In the genomic region with DNA sequence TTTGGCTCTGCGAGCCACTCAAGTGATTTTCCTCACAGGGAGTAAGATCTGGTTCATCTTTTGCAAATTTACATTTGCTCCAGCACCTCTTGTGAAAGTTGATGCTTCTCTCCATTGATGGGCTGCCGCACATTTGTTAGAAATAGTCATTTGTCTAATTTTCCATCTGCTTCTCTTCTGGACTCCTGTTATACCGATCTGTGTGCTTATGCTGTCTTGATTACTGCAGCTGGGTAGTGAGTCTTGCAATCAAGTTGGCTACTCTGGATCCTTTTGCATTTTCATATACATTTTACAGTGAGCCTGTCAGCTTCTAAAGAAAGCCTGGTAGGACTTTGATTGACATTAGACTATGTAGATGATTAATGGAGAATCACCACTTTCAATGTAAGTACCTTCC, we compare ENCODE assay signal across 26 mouse cellular contexts. TPM values are rescaled to one million over a fixed set of nuclear protein-coding genes. Genes with fewer than 3 reads are reported as not detected.
DNase-seq lines count a peak whose midpoint lies in the region; ATAC-seq and TF ChIP-seq lines count a peak whose summit lies in the region.
"Had no signal": no experiment of that assay in that cellular context is flagged by ENCODE, and none has a peak within 500 bp of the region (broad histone marks: within the 10 kb centered on the region; RNA-seq: fewer than 3 reads in every experiment).

No protein-coding gene starts in this region.

- H3K4me2 ChIP-seq in forebrain, postnatal 0 days (ENCODE audit: low read depth): no peak overlapping the region
- H3K4me2 ChIP-seq in forebrain, embryonic 15.5 days (replicated peaks): no peak overlapping the region
- H3K4me2 ChIP-seq in midbrain, embryonic 11.5 days: no peak overlapping the region
- H3K4me2 ChIP-seq in midbrain, embryonic 16.5 days (ENCODE audit: low read length): no peak overlapping the region
- H3K4me2 ChIP-seq: embryonic facial prominence, embryonic 13.5 days; embryonic facial prominence, embryonic 15.5 days; forebrain, embryonic 12.5 days had no signal

- TF ChIP-seq CTCF in forebrain, postnatal 0 days (IDR thresholded peaks at IDR 0.05; ENCODE audit: low read depth): no peak
- TF ChIP-seq CTCF in thymus, adult 2 months (IDR thresholded peaks at IDR 0.05; ENCODE audit: borderline replicate concordance, control insufficient read depth, extremely low read depth, insufficient read depth, low read length, poor library complexity): no peak

- no peak overlapping the region for H3K9ac ChIP-seq in forebrain, postnatal 0 days
- no peak overlapping the region for H3K9ac ChIP-seq in forebrain, embryonic 15.5 days (replicated peaks)
- H3K9ac ChIP-seq in midbrain, embryonic 11.5 days (ENCODE audit: low read length): no peak overlapping the region
- H3K9ac ChIP-seq in midbrain, embryonic 16.5 days (ENCODE audit: low read depth, low read length): no peak overlapping the region
- H3K9ac ChIP-seq: embryonic facial prominence, embryonic 13.5 days; embryonic facial prominence, embryonic 15.5 days; forebrain, embryonic 12.5 days had no signal

- peak; percentile 31 for DNase-seq in forebrain, postnatal 0 days
- DNase-seq in midbrain, embryonic 11.5 days (ENCODE audit: low spot score, missing footprints): peak; percentile 81
- DNase-seq in thymus, adult 2 months: no peak
- no peak for DNase-seq in thymus, adult 18-20 months
- DNase-seq in naive thymus-derived CD4-positive, alpha-beta T cell, adult 2 months (ENCODE audit: low read depth): peak; percentile 38
- DNase-seq in heart, postnatal 4 days: no peak
- DNase-seq: adrenal gland, adult 8-10 months; adrenal gland, postnatal 14 days; adrenal gland, postnatal 36 days; B cell, adult 2 months; cerebellum, adult 11-12 months; cerebellum, adult 2 months; cerebellum, adult 9-10 months; cerebellum, postnatal 10 days; cerebellum, postnatal 25 days had no signal

- ATAC-seq in forebrain, postnatal 0 days: peak; percentile 56
- no peak for ATAC-seq in forebrain, embryonic 15.5 days (replicated peaks)
- no peak for ATAC-seq in midbrain, embryonic 11.5 days (ENCODE audit: low FRiP score)
- no peak for ATAC-seq in midbrain, embryonic 16.5 days
- ATAC-seq: forebrain, embryonic 14.5 days; Patski had no signal

- WGBS in forebrain, postnatal 0 days: 54% methylated on average over 3 of the region's 3 CpGs
- WGBS in forebrain, embryonic 15.5 days: 72% methylated on average over 3 of the region's 3 CpGs
- whole genome bisulfite sequencing in midbrain, embryonic 11.5 days: 92% methylated on average over 3 of the region's 3 CpGs
- 92% methylated on average over 3 of the region's 3 CpGs for WGBS in midbrain, embryonic 16.5 days
- 68% methylated on average over 3 of the region's 3 CpGs for WGBS in thymus, adult 2 months

- H3K4me1 ChIP-seq in forebrain, postnatal 0 days (ENCODE audit: insufficient read depth): 0 out of 2 replicates have a peak, but pooled peaks cover 3% of the 10 kb centered on the region
- peaks cover 14% of the 10 kb centered on the region for H3K4me1 ChIP-seq in forebrain, embryonic 15.5 days
- 0 out of 2 replicates have a peak, but pooled peaks cover 5% of the 10 kb centered on the region for H3K4me1 ChIP-seq in midbrain, embryonic 11.5 days (ENCODE audit: control insufficient read depth, insufficient read depth, low read length)
- H3K4me1 ChIP-seq in midbrain, embryonic 16.5 days (ENCODE audit: control insufficient read depth, insufficient read depth, low read length): peaks cover 5% of the 10 kb centered on the region; the same call in 1 of the 2 replicates
- peaks cover 12% of the 10 kb centered on the region for H3K4me1 ChIP-seq in thymus, adult 2 months (replicated peaks; ENCODE audit: control insufficient read depth, insufficient read depth, low read length)
- H3K4me1 ChIP-seq: embryonic facial prominence, embryonic 13.5 days had no signal

- no peaks in the 10 kb centered on the region for H3K27me3 ChIP-seq in forebrain, postnatal 0 days (ENCODE audit: insufficient read depth, low read length)
- no peaks in the 10 kb centered on the region for H3K27me3 ChIP-seq in forebrain, embryonic 15.5 days
- no peaks in the 10 kb centered on the region for H3K27me3 ChIP-seq in midbrain, embryonic 11.5 days (ENCODE audit: control insufficient read depth, insufficient read depth, low read length)
- no peaks in the 10 kb centered on the region for H3K27me3 ChIP-seq in midbrain, embryonic 16.5 days (ENCODE audit: control insufficient read depth, insufficient read depth, low read depth, low read length)
- no peaks in the 10 kb centered on the region for H3K27me3 ChIP-seq in thymus, adult 2 months (ENCODE audit: control insufficient read depth, insufficient read depth, low read length)
- H3K27me3 ChIP-seq: CH12.LX; embryonic facial prominence, embryonic 13.5 days; embryonic facial prominence, embryonic 15.5 days; forebrain, embryonic 12.5 days; Patski had no signal

- no peak overlapping the region for H3K27ac ChIP-seq in forebrain, postnatal 0 days (ENCODE audit: low read depth, low read length)
- no peak overlapping the region for H3K27ac ChIP-seq in forebrain, embryonic 15.5 days (replicated peaks)
- H3K27ac ChIP-seq in midbrain, embryonic 11.5 days (ENCODE audit: low read depth, low read length): no peak overlapping the region
- H3K27ac ChIP-seq in midbrain, embryonic 16.5 days (ENCODE audit: low read length): no peak overlapping the region
- peak overlapping the region; percentile 99; the same call in 1 of the 2 replicates for H3K27ac ChIP-seq in thymus, adult 2 months (ENCODE audit: control insufficient read depth, insufficient read depth, low read length)
- H3K27ac ChIP-seq: embryonic facial prominence, embryonic 13.5 days; embryonic facial prominence, embryonic 15.5 days; forebrain, embryonic 10.5 days; forebrain, embryonic 12.5 days had no signal

- no peaks in the 10 kb centered on the region for H3K36me3 ChIP-seq in forebrain, postnatal 0 days (ENCODE audit: insufficient read depth)
- H3K36me3 ChIP-seq in forebrain, embryonic 15.5 days: no peaks in the 10 kb centered on the region
- no peaks in the 10 kb centered on the region for H3K36me3 ChIP-seq in midbrain, embryonic 11.5 days (ENCODE audit: control insufficient read depth, insufficient read depth, low read length)
- no peaks in the 10 kb centered on the region for H3K36me3 ChIP-seq in midbrain, embryonic 16.5 days (ENCODE audit: control insufficient read depth, insufficient read depth, low read length)
- no peaks in the 10 kb centered on the region for H3K36me3 ChIP-seq in thymus, adult 2 months (ENCODE audit: control insufficient read depth, insufficient read depth, low read length)
- H3K36me3 ChIP-seq: embryonic facial prominence, embryonic 13.5 days; embryonic facial prominence, embryonic 15.5 days; forebrain, embryonic 10.5 days; forebrain, embryonic 12.5 days; G1E had no signal

- H3K9me3 ChIP-seq in forebrain, postnatal 0 days (ENCODE audit: low read length): no peaks in the 10 kb centered on the region
- no peaks in the 10 kb centered on the region for H3K9me3 ChIP-seq in forebrain, embryonic 15.5 days
- no peaks in the 10 kb centered on the region for H3K9me3 ChIP-seq in midbrain, embryonic 11.5 days (ENCODE audit: control insufficient read depth, low read length)
- no peaks in the 10 kb centered on the region for H3K9me3 ChIP-seq in midbrain, embryonic 16.5 days (replicated peaks; ENCODE audit: control insufficient read depth, low read length, poor library complexity, severe bottlenecking)
- H3K9me3 ChIP-seq: embryonic facial prominence, embryonic 13.5 days; embryonic facial prominence, embryonic 15.5 days; forebrain, embryonic 10.5 days; forebrain, embryonic 12.5 days had no signal

- no peak overlapping the region for H3K4me3 ChIP-seq in forebrain, postnatal 0 days (ENCODE audit: low read depth, low read length)
- H3K4me3 ChIP-seq in forebrain, embryonic 15.5 days: no peak overlapping the region
- H3K4me3 ChIP-seq in midbrain, embryonic 11.5 days (ENCODE audit: low read depth, low read length): no peak overlapping the region
- no peak overlapping the region for H3K4me3 ChIP-seq in midbrain, embryonic 16.5 days (ENCODE audit: low read depth, low read length)
- no peak overlapping the region for H3K4me3 ChIP-seq in thymus, adult 2 months (ENCODE audit: control insufficient read depth, insufficient read depth, low read length)
- H3K4me3 ChIP-seq: embryonic facial prominence, embryonic 13.5 days; embryonic facial prominence, embryonic 15.5 days; erythroblast, embryonic 14.5 days; forebrain, embryonic 10.5 days; forebrain, embryonic 12.5 days had no signal

- no peak for TF ChIP-seq POLR2A in thymus, adult 2 months (IDR thresholded peaks at IDR 0.05; ENCODE audit: control insufficient read depth, extremely low read depth, insufficient read depth, low read length, poor library complexity)

RNA-seq across cellular contexts. Expression of gene Lypd6b, which starts 59.4 kb away (rescaled TPM):
- 18.6 and 23.3 TPM in 2 replicates for total RNA-seq in forebrain, postnatal 0 days (2014; rRNA removed)
- polyA plus RNA-seq in forebrain, postnatal 0 days (2015; fragmentation: Nextera tagmentation; extraction: Ambion mirVana): 18.0 and 22.2 TPM in 2 replicates
- polyA plus RNA-seq in forebrain, embryonic 15.5 days (2015; fragmentation: Nextera tagmentation; extraction: Ambion mirVana): 10.7 and 11.3 TPM in 2 replicates
- polyA plus RNA-seq in midbrain, embryonic 11.5 days (2014; fragmentation: Nextera tagmentation; extraction: Ambion mirVana): 0.36 and 0.87 TPM in 2 replicates
- polyA plus RNA-seq in midbrain, embryonic 16.5 days (2015; fragmentation: Nextera tagmentation; extraction: Ambion mirVana): 13.3 and 20.5 TPM in 2 replicates
- polyA plus RNA-seq in thymus, adult 2 months (2012; rRNA removed): 5.8 and 6.0 TPM in 2 replicates
- under 1 TPM; 0.23 to 0.24 TPM for total RNA-seq in heart, postnatal 4 days (2021)
- polyA plus RNA-seq: erythroblast, embryonic 14.5 days; G1E had no signal

Comparison
In these comparisons a context has a peak if more than half of its experiments do, and no peak if none do; other contexts are left out.
1. DNase-seq: peak in forebrain, postnatal 0 days (single experiment), midbrain, embryonic 11.5 days (single experiment) and naive thymus-derived CD4-positive, alpha-beta T cell, adult 2 months (single experiment); none in thymus, adult 2 months (single experiment), thymus, adult 18-20 months (0 of 2) and heart, postnatal 4 days (single experiment).